Mouse (Mus musculus) adrenal gland, postnatal 10 days (tissue): Measurements from ENCODE around the gene Tapt1. TPM values are rescaled to one million over a fixed set of nuclear protein-coding genes. Genes with fewer than 3 reads are reported as not detected.

ENCODE experiments used
- DNase-seq: peaks from one replicate; pipeline ENCODE4 v3.0.0; 2021; ENCODE audit warnings: mixed read lengths
- total RNA-seq, 2 experiments: library from RNA; stranded (reverse); gene quantifications; 2 replicates each; pipeline ENCODE4 v1.2.3; 2021

The Tapt1 gene
- total RNA-seq, 2 experiments from 2014 or later: 41.4 to 42.0 TPM

GRCm38 (mm10) chr5:44198471-44198870 lies 28.0 kb downstream of the Tapt1 start:
- no peak for DNase-seq

- no peak for DNase-seq
Observed at GRCm38 (mm10) chr5:44197806-44198205, 28.6 kb downstream of the Tapt1 start.

GRCm38 (mm10) chr5:44196167-44196566 lies 30.3 kb downstream of the Tapt1 start:
- no peak for DNase-seq

GRCm38 (mm10) chr5:44187370-44187769 lies 39.1 kb downstream of the Tapt1 start:
- no peak for DNase-seq

GRCm38 (mm10) chr5:44181669-44182068 lies 44.8 kb downstream of the Tapt1 start:
- no peak for DNase-seq

- no peak for DNase-seq
Observed at GRCm38 (mm10) chr5:44180450-44180849, 46.0 kb downstream of the Tapt1 start.

- DNase-seq: no peak
Observed at GRCm38 (mm10) chr5:44174046-44174445, 52.4 kb downstream of the Tapt1 start.

- no peak for DNase-seq
Observed at GRCm38 (mm10) chr5:44166866-44167265, 59.6 kb downstream of the Tapt1 start.

- DNase-seq: peak; percentile 34
Observed at GRCm38 (mm10) chr5:44165854-44166253, 60.6 kb downstream of the Tapt1 start.

- no peak for DNase-seq
Observed at GRCm38 (mm10) chr5:44164233-44164776, 62.1 kb downstream of the Tapt1 start.

- DNase-seq: no peak
Observed at GRCm38 (mm10) chr5:44163318-44163717, 63.1 kb downstream of the Tapt1 start.

GRCm38 (mm10) chr5:44162786-44163185 lies 63.6 kb downstream of the Tapt1 start:
- no peak for DNase-seq

GRCm38 (mm10) chr5:44159679-44160438 lies 66.6 kb downstream of the Tapt1 start:
- no peak for DNase-seq

- DNase-seq: no peak
Observed at GRCm38 (mm10) chr5:44159231-44159630, 67.2 kb downstream of the Tapt1 start.

- no peak for DNase-seq
Observed at GRCm38 (mm10) chr5:44158458-44158857, 68.0 kb downstream of the Tapt1 start.

- DNase-seq: no peak
Observed at GRCm38 (mm10) chr5:44157760-44158159, 68.7 kb downstream of the Tapt1 start.

GRCm38 (mm10) chr5:44153050-44153449 lies 73.4 kb downstream of the Tapt1 start:
- DNase-seq: no peak

GRCm38 (mm10) chr5:44151327-44152051 lies 74.9 kb downstream of the Tapt1 start:
- DNase-seq: peak; percentile 16

- DNase-seq: peak; percentile 12
Observed at GRCm38 (mm10) chr5:44147732-44148131, 78.7 kb downstream of the Tapt1 start.

GRCm38 (mm10) chr5:44146437-44147332 lies 79.7 kb downstream of the Tapt1 start:
- no peak for DNase-seq

- no peak for DNase-seq
Observed at GRCm38 (mm10) chr5:44143467-44144235, 82.8 kb downstream of the Tapt1 start.
